Mouse (Mus musculus): ENCODE measurements around the gene Phc2.

The Phc2 gene

DNA sequence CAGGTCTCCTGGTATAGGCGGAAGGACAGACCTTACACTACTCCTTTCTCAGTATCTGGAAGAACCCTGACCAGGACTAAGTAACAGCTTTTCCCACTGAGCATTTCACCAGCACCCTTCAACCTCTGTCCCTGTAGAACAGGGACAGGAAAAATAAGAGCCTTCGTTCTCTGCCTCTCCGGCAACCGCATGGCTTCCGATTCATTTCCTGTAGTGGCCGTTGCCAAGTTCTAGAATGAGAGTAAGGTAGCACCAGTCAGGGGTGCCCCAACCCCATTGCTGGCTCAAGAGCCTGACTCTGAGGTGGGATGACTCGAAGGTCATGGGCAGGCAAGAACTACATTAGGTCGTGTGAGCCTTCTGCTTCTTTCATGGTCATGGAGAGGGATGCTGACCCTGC is 90.7 kb downstream of the Phc2 start:
- DNase-seq, result no peak

DNA sequence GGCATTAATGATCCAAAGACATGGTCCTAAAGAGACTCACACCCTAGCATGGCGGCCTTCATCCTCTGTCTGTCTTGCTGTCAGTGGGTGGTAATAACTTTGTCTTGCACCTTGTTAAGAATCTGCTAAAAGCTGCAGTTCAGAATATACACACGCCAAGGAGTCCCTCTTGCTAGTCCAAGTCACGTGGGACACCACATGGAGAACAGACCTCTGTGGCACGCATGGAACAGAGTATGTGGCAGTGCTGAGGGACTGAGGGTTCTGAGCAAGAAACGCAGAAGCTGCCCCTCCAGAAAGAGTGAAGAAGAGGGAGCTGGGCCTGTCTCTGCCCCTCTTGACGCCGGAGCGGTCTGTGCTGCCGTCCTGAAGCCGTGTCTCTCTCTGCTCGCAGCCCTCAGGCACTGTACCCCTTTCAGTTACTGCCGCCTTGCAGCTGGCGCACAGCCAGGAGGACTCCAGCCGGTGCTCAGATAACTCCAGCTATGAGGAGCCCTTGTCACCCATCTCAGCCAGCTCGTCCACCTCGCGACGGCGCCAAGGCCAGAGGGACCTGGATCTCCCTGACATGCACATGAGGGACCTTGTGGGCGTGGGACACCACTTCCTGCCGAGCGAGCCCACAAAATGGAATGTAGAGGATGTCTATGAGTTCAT is 93.2 kb downstream of the Phc2 start:
- DNase-seq, result no peak

DNA sequence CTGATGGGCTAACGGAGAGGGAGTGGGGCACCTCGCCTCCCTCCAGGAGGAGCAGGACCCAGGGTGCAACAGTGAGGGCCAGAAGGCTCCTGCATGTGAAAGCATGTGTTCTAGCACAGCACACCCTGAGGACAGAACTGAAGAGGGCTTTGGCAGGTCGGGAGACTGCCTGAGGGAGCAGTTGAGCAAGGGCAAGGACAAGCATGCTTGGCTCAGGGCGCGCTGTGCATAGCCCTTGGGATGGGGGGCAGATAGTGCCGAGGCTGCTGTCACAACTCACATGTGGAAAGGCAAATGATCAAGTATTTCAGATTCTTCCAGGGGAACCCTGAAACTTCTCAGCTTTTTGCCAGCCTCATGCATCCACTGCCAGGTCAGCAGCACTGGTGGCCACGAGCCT is 93.8 kb downstream of the Phc2 start:
- DNase-seq, result no peak

DNA sequence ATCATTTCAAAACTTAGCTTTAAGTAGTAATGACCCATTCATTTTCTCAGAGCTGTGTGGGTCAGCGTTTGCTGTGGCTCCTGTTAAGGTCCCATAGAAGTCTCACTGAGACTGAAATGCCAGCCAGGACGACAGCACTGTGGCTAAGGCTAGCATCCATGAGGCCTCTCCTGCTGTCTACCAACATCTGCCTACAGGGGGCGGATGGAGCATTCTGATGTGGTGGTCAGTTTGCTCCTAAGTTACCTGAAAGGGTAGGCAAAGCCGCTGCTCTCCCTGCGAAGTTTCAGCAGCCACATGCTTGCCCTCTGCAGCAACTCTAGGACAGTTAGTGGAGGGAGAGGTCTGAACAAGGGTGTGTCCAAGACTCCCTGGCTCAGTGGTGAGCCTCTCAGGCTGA is 96.5 kb downstream of the Phc2 start:
- DNase-seq, result no peak

GRCm38 (mm10) chr4:128752031-128752757 is 97.7 kb downstream of the Phc2 start:
- DNase-seq, result no peak

DNA sequence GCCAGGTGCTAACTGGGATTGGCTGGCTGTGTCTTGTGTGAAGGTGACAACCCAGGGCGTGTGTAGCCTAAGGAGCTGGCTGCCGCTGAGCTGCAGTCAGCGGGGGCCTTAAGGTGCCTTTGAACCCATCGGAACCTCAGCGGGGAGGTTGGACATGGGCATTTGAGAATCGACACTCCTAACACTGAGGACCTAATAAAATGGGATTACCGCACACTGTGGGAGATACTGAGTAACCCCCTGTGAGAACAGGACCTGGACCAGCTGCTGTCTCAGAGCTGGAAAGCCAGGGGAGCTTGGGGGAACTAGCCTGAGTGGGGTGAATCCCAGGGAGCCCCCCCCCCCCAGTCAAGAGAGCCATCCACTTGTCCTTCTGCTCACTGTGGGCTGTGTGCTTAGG is 99.1 kb downstream of the Phc2 start:
- DNase-seq, result no peak

GRCm38 (mm10) chr4:128755064-128755463 is 100.6 kb downstream of the Phc2 start, which contains the start of gene A3galt2:
A3galt2 (plus strand) TSS chr4:128755364.
- no peak for DNase-seq

DNA sequence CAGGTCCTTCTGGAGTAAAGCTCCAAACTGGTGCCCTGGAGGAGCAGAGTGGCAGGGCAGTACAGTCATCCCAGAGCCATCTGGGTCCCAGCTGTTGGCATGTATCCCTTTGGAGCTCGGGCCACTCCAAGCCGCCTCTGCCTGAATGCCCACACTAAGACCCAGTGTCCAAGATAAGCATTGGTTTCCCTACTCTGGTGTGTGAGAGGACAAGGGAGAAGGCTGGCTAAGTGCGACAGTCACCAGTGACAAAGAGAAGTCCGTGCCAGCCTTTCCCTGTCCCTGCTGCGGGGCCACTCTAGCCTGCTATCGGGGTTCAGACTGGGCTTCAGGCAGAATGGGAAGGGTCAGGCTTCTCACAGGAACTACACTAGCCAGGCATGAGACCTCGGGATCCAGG is 101.4 kb downstream of the Phc2 start:
- no peak for DNase-seq

GRCm38 (mm10) chr4:128759214-128759613 is 104.7 kb downstream of the Phc2 start:
- DNase-seq, result no peak

DNA sequence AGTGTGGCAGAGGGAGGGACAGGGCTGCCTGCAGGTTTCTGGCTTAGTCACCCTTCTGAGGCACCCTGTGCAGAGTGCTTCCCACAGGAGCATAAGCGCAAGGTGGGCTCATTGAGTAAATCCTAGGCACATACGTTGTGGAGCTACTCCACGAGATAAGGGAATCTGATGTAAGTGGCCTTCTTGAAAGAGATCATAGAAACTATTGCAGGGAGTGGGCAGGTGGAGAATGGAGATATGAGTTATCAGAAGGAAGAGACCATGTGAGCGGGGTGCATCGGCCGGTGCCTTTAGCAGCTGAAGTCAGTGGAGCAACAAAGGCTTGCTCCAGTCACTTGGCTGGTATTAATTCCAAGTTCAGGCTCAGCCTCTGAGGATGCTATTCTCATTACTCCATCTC is 105.5 kb downstream of the Phc2 start:
- no peak for DNase-seq

DNA sequence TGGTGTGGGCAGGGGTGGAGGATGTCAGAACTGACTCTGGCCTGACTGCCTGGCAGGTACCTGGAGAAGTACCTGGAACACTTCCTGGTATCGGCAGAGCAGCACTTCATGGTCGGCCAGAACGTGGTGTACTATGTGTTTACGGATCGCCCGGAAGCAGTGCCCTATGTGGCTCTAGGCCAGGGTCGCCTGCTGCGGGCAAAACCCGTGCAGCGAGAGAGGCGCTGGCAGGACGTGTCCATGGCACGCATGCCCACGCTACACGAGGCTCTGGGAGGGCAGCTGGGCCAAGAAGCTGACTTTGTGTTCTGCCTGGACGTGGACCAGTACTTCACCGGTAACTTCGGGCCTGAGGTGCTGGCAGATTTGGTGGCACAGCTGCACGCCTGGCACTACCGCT is 112.4 kb downstream of the Phc2 start:
- no peak for DNase-seq

GRCm38 (mm10) chr4:128768120-128768519 is 113.6 kb downstream of the Phc2 start:
- DNase-seq, result no peak

DNA sequence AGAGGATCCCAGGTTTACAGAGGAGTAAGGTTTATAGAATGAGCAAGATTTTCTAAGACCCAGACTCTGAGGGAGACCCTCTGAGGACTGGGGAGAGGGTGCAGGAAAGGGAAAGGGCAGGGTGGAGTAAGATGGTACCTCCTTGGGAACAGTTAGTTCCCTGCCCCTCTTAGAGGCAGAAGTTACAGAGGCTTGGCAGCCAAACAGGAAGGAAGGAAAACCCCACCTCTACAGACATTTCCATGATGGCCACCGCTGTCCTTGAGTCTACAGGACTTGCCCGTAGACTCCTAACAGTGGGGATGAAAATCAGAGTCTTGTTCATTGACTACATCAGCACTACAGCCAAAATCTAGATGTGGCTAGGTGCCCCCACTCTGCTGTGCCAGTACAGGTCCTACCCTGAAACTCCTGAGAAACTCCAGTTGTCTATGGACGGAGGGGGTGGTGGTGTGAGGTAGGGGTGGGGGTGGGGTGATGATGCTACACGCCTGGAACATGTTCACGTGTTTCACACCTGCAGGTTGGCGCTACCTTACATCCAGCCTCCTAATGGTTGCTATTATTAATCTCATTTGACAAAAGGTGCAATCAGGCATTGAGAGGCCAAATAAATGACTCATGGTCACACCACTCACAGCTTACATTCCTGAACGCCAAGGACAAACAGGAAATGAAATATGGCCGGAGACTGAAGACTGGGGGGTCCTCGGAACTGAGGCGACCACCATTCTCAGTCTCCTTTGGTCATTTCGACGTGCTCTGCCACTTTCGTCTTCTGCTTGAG is 115.3 kb downstream of the Phc2 start:
- no peak for DNase-seq

DNA sequence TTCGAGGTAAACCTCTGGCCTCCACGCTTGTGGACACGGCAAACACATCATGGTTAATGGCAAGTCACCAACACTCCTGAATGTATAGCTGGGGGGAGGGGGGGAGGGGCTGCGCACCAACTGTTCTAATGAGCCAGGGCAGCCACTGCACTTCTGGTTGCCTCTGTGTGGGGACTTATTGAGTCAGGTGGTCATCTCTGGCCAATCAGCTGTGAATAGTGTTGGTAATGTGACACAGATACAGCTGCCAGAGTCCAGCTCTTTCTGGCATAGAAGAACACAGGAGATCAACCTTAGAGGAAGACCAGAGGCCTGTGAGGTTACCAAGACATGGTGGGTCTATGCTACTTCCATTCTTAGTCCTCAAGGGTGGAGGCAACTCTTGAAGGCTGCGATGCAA is 116.2 kb downstream of the Phc2 start:
- no peak for DNase-seq

DNA sequence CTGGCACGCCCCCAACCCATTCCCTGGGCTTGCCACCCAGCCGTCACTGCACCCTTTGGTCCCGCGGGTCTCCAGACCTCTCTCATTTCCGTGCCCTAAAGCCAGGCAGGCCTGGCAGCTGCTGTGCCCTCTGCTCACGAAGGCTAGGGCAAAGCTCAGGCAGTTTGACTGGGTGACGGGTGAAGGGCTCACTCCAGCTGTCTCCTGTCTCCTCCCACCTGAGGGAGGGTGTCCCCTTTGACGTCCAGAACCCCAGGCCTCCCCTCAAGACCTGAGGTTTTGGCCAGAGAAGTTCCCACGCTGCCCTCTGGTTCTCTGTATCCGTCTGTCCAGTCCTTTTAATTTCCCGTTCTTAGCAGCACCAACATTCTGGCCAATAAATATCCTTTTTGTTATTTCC is 119.3 kb downstream of the Phc2 start:
- no peak for DNase-seq

DNA sequence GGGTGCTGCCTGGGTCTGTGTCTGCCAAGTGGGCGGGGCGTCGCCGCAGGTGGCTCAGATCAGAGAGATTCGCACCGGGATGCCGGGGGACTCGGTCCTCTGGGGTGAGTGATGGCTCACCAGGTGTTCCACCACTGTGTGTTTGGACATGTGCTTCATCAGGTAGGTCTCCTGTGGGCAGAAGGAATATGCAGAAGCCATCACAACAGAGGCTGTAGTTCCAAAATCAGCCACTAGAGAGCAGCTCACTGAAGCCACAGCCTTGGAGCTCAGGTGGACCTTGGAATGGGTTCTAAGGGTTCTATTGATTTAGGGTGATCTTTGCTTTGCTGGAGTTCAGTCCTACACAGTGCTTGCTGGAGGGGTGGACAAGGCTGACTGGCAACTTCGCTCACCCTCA is 120.0 kb downstream of the Phc2 start:
- DNase-seq, result peak in 1 of 2 experiments; percentile 56

GRCm38 (mm10) chr4:128776568-128777289 is 122.2 kb downstream of the Phc2 start:
- DNase-seq, result peak; percentile 45 to 82

- DNase-seq, result no peak
These were observed 123.1 kb downstream of the Phc2 start for GRCm38 (mm10) chr4:128777593-128777992.

DNA sequence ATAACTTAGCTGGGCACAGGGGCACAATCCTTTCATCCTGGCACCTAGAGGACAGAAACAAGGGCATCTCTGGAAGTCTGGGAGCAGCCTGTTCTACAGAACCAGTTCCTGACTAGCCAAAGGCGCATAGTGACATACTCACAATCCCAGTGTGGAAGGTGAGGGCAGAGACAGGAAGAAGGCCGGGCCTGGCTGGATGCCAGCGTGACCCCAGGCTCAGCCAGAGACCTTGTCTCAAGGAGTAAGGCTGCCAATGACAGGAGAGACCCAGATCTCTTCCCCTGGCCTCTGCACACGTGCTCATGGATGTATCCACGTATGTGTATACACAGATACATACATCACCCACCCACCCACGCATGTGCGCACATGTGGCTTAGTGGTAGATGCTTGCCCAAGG is 127.5 kb downstream of the Phc2 start:
- DNase-seq, result no peak

DNA sequence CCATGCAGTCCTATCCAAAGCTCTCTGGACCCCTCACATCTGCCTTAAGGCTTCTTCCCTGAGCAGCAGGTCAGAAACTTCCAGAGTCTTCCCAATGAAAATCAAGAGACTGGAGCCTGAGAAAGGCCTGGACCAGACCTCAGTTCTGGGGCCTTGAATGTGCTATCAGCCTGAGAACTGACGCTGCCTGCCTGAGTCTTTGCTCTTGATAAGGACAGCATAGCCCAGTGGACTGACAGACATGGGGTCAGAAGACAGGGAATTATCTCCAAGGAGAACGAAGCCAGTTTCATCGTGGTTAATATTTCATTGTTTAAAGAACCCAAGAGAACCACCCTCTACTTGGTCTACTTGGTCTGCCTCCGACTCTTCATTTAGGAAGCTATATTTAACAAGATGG is 128.1 kb downstream of the Phc2 start:
- no peak for DNase-seq

DNA sequence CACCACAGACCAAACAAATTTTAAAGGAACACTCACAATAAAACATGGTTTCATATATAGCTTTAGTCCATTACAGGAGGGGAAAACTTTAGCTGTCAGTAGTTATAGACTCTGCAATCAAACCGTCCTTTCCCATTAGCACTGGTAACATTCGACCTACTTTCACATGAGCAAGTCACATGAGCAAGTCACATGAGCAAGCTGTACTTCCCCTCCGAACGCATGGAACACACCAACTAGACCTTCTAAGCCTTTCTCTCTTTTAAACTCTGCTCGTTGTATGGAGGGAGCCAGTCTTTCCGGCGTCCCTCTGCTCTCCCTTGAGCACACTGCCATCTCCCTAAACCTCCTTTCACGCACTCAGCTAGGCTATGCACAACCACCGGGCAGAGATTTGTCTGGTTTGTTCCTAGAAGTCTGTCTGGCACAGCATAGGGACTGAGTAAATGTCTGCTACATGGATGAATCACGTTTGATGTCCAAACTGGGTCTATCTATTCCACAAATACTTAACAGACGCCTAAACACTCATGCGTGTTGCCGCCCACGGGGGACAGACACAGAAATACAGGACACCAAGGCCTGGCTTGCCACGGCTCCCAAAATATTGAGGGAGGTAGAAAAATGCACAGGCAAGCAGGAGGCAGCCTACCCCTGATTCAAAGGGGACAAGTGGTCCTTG is 130.6 kb downstream of the Phc2 start:
- DNase-seq, result no peak

- no peak for DNase-seq
These were observed 131.6 kb downstream of the Phc2 start for GRCm38 (mm10) chr4:128785921-128786654.
